Mouse (Mus musculus) limb, embryonic 14.5 days (tissue): ENCODE results near the gene Fam71b. TPM values are rescaled to one million over a fixed set of nuclear protein-coding genes. Genes with fewer than 3 reads are reported as not detected.

ENCODE experiments used
- ATAC-seq: fragments of 200-750 bp; cut with Nextera tagmentation; 2 replicates; pipeline ENCODE4 v1.8.0; 2017; ENCODE audit warnings: low read depth, moderate number of reproducible peaks, moderate TSS enrichment; ENCODE audit not compliant: low FRiP score
- DNase-seq: peaks from one replicate; pipeline ENCODE4 v3.0.0-alpha.2; 2015; ENCODE audit warnings: low spot score
- H3K27ac ChIP-seq: fragments of 300-500 bp; sonication (generic); replicated peaks from 2 replicates; pipeline ENCODE4 v1.5.1; 2014; ENCODE audit warnings: low read depth, mild to moderate bottlenecking, low read length, moderate library complexity, mixed read lengths
- H3K27me3 ChIP-seq: fragments of 300-500 bp; sonication (generic); 2 replicates; pipeline ENCODE4 v1.6.1; 2014; ENCODE audit warnings: low read length, mixed read lengths; ENCODE audit not compliant: control insufficient read depth, insufficient read depth
- H3K36me3 ChIP-seq: fragments of 300-500 bp; sonication (generic); 2 replicates; pipeline ENCODE4 v1.6.1; 2014; ENCODE audit warnings: mild to moderate bottlenecking, low read length, moderate library complexity, mixed read lengths; ENCODE audit not compliant: control insufficient read depth, insufficient read depth
- H3K4me1 ChIP-seq: fragments of 300-500 bp; sonication (generic); 2 replicates; pipeline ENCODE4 v1.6.1; 2014; ENCODE audit warnings: antibody characterized with exemption, low read length, mixed read lengths; ENCODE audit not compliant: control insufficient read depth, insufficient read depth
- H3K4me2 ChIP-seq: fragments of 300-500 bp; sonication (generic); replicated peaks from 2 replicates; pipeline ENCODE4 v1.6.1; 2014; ENCODE audit warnings: low read depth, mild to moderate bottlenecking, low read length, moderate library complexity; ENCODE audit not compliant: severe bottlenecking
- H3K4me3 ChIP-seq: fragments of 300-500 bp; sonication (generic); replicated peaks from 2 replicates; pipeline ENCODE4 v1.5.1; 2014; ENCODE audit warnings: low read length
- H3K9ac ChIP-seq: fragments of 300-500 bp; sonication (generic); 2 replicates; pipeline ENCODE4 v1.6.1; 2014; ENCODE audit warnings: mild to moderate bottlenecking, low read depth, low read length, moderate library complexity; ENCODE audit not compliant: severe bottlenecking
- H3K9me3 ChIP-seq: fragments of 300-500 bp; sonication (generic); 2 replicates; pipeline ENCODE4 v1.6.1; 2016; ENCODE audit warnings: low read length; ENCODE audit not compliant: control insufficient read depth
- POLR2A ChIP-seq: fragments of 200-500 bp; IDR thresholded peaks from 2 replicates; pipeline ENCODE4 v1.8.0; 2012; ENCODE audit warnings: inconsistent platforms, mild to moderate bottlenecking, moderate library complexity, borderline replicate concordance; ENCODE audit not compliant: insufficient read depth, insufficient read length; ENCODE audit errors: extremely low read depth
- WGBS: fragments of 180-500 bp; shearing (Covaris S2); extraction: QIAGEN DNeasy Blood & Tissue Kit; methylation state at CpG from one replicate; pipeline ENCODE4 v1.1.7; 2014; 5-methylcytosine and 5-hydroxymethylcytosine counted together
- polyA plus RNA-seq, 2 experiments: library from polyadenylated mRNA; depleted of rRNA in 1 of 2; stranded (reverse) in 1 of 2; unstranded in 1 of 2; fragments of >200 nt; fragmentation: Nextera tagmentation in 1 of 2; extraction: Ambion mirVana in 1 of 2; gene quantifications; 2 replicates each; pipeline versions ENCODE4 v1.2.1 to v1.2.3; 2012 to 2014

Fam71b gene
- polyA plus RNA-seq, 2 experiments: not detected

- DNase-seq (no peak), ATAC-seq (no peak)
- H3K9me3 ChIP-seq: no peaks in the 10 kb centered on the region
- no peak overlapping the region for H3K9ac ChIP-seq
- H3K4me2 ChIP-seq: no peak overlapping the region
- 79% methylated on average over 11 of the region's 11 CpGs for WGBS
- no peaks in the 10 kb centered on the region for H3K36me3 ChIP-seq
- no peak overlapping the region for H3K27ac ChIP-seq
- H3K27me3 ChIP-seq: no peaks in the 10 kb centered on the region
- H3K4me3 ChIP-seq: no peak overlapping the region
- no peaks in the 10 kb centered on the region for H3K4me1 ChIP-seq
- TF ChIP-seq POLR2A: no peak
Observed at GRCm38 (mm10) chr11:46449461-46450080, 53.2 kb downstream of the Fam71b start.

GRCm38 (mm10) chr11:46454453-46455045 is 58.2 kb downstream of the Fam71b start, which contains the start of gene Havcr2:
TSS of gene Havcr2 (plus strand) at chr11:46454935.
- Histone ChIP-seq H3K27ac (no peak within 1 kb of the TSS), H3K4me3 (no peak within 1 kb of the TSS), H3K27me3 (no peaks in the 10 kb centered on the region), H3K4me1 (no peaks in the 10 kb centered on the region), H3K36me3 (no peaks in the 10 kb centered on the region), H3K9ac (no peak within 1 kb of the TSS), H3K9me3 (no peaks in the 10 kb centered on the region), H3K4me2 (no peak within 1 kb of the TSS)
- DNase-seq: no peak
- 64% methylated on average over 6 of the region's 6 CpGs for WGBS
- ATAC-seq: no peak
- no peak for TF ChIP-seq POLR2A

Other genes starting within 250 kb of the Fam71b start
- 2.6 and 3.2 TPM in 2 replicates for gene Nipal4, start 230.1 kb upstream of the Fam71b start, polyA plus RNA-seq (2012; rRNA removed)
- gene Nipal4, start 230.1 kb upstream of the Fam71b start, polyA plus RNA-seq (2014; fragmentation: Nextera tagmentation; extraction: Ambion mirVana): 4.3 and 4.5 TPM in 2 replicates
- 0.06 TPM in 1 of 2 replicates, not detected in the other for gene Fndc9, start 161.0 kb upstream of the Fam71b start, polyA plus RNA-seq (2012; rRNA removed)
- 0.08 TPM in 1 of 2 replicates, not detected in the other for gene Fndc9, start 161.0 kb upstream of the Fam71b start, polyA plus RNA-seq (2014; fragmentation: Nextera tagmentation; extraction: Ambion mirVana)
- gene Cyfip2, start 83.7 kb upstream of the Fam71b start, polyA plus RNA-seq (2012; rRNA removed): 6.5 and 7.1 TPM in 2 replicates
- gene Cyfip2, start 83.7 kb upstream of the Fam71b start, polyA plus RNA-seq (2014; fragmentation: Nextera tagmentation; extraction: Ambion mirVana): 7.8 and 9.2 TPM in 2 replicates
- 0.14 and 0.18 TPM in 2 replicates for gene Itk, start 7.0 kb upstream of the Fam71b start, polyA plus RNA-seq (2012; rRNA removed)
- gene Itk, start 7.0 kb upstream of the Fam71b start, polyA plus RNA-seq (2014; fragmentation: Nextera tagmentation; extraction: Ambion mirVana): 0.28 and 0.32 TPM in 2 replicates
- 35.7 and 46.1 TPM in 2 replicates for gene Med7, start 40.4 kb downstream of the Fam71b start, polyA plus RNA-seq (2012; rRNA removed)
- 74.2 and 75.8 TPM in 2 replicates for gene Med7, start 40.4 kb downstream of the Fam71b start, polyA plus RNA-seq (2014; fragmentation: Nextera tagmentation; extraction: Ambion mirVana)
- 0.22 and 0.31 TPM in 2 replicates for gene Havcr2, start 58.4 kb downstream of the Fam71b start, polyA plus RNA-seq (2012; rRNA removed)
- gene Havcr2, start 58.4 kb downstream of the Fam71b start, polyA plus RNA-seq (2014; fragmentation: Nextera tagmentation; extraction: Ambion mirVana): 0.14 and 0.30 TPM in 2 replicates
- gene Gm12169, start 127.7 kb downstream of the Fam71b start, polyA plus RNA-seq (2012; rRNA removed): not detected in 2 replicates
- not detected in 2 replicates for gene Gm12169, start 127.7 kb downstream of the Fam71b start, polyA plus RNA-seq (2014; fragmentation: Nextera tagmentation; extraction: Ambion mirVana)
- 0.05 and 0.06 TPM in 2 replicates for gene BC053393, start 175.0 kb downstream of the Fam71b start, polyA plus RNA-seq (2012; rRNA removed)
- 0.08 TPM in 1 of 2 replicates, not detected in the other for gene BC053393, start 175.0 kb downstream of the Fam71b start, polyA plus RNA-seq (2014; fragmentation: Nextera tagmentation; extraction: Ambion mirVana)
- gene Dppa1, start 232.7 kb downstream of the Fam71b start, polyA plus RNA-seq (2012; rRNA removed): not detected in 2 replicates
- gene Dppa1, start 232.7 kb downstream of the Fam71b start, polyA plus RNA-seq (2014; fragmentation: Nextera tagmentation; extraction: Ambion mirVana): not detected in 2 replicates